Mouse (Mus musculus) embryo, embryonic 11.5 days (tissue): ENCODE measurements around the gene Kif15.

Experiments
- DNase-seq: peaks from one replicate; pipeline ENCODE4 v3.0.0-alpha.2; 2012; ENCODE audit warnings: low read depth, low spot score

Gene Kif15

DNA sequence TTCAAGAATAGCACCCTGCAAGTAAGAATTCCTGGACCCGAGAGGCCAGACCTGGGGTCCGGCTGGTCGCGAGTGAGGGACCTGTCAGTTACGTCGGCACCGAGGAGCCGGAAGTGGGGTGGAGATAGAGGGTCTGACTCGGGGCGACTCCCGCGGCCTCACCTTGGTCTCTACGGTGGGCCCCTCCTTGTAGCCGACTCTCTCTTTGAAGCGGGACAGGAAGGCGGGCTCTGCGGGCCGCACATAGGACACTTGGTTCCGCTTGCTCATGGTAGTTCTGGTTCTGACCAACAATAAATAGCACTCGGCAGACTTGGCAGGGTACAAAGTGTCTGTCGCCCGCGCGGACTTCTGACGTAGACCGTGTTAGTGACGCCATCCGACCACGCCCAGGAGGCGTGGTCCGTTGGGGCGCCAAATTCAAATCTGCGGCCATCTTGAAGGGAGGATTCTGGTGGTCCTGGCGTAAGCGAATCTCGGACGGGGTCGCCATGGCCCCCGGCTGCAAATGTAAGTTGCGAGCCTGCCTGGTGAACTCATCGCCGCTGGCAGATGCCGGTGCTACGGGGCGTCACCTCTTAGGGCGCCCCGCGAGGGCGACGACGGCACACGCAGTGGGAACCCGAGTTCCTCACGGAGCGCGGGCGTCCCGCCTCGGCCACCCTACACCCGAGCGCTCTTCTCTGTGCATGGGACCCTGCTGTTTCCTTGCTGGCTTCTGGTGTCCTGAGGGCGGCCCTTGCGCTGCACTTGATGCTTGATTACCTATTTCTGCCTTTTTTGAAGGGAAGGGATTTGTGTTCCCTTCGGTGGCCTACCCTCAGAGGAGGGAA is at the start of gene Kif15, which contains the start of gene 1110059G10Rik:
Kif15 (plus strand) TSS at position 404 of the 833 bp plus-strand sequence.
1110059G10Rik (minus strand) TSS at position 358 of the 833 bp plus-strand sequence.
- peak; percentile 96 for DNase-seq

DNA sequence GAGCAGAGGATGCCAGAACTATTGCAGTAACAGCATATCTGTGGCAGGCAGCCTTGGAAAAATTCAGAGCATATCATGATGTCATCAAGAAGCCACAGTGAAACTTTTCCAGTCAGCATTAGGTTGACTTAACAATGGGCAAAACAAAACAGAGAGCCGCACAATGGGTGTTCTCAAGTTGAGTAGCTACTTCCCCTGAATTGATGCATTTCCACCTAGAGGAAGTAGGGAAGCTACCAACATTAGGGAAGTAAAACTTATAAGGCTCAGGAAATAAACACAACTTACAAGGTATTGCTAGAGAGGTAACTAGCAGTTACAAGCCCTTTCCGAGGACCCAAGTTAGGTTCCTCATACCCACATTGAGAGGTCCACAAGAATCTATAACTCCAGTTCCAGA is 49.8 kb upstream of the Kif15 start:
- no peak for DNase-seq

GRCm38 (mm10) chr9:122902717-122903535 is 47.9 kb upstream of the Kif15 start:
- peak; percentile 71 for DNase-seq

DNA sequence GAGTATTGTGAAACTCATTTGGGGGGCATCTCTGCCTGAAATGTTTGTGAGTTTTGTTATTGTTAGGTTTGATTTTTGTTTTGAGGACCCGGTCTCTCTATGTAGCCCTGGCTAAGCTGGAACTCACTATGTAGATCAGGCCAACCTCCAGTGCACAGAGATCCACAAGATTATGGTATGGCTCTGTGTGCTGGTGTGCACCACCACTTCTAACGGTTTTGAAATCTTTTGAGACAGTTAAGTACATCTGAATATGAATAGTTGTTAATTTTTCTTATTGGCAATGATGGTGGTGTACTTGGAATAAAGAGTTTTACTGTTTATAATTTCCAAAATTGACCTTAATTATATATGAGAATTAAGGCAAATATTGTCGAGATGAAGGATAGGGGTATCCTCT is 28.4 kb upstream of the Kif15 start:
- no peak for DNase-seq

DNA sequence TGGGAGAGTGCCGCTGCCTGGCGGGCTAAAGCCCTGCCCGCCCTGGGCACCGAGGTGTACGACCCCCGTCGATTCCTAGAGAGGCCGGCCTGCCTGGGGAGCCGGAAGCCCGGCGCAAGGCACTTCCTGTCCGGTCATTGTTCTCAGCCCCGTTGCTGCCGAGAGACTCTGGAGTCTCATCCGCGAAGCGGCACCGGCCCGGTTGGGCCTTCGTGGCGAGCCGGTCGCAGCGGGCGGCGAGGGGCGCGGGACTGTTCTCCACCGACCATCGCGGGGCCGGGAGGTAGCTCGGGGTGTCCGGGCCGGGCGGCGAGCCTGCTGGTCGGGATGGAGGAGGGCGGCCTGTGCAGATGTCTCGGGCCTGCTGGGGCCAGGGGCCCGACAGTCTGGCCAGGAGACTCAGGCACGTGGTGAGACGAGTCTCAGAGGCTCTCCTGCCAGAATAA is 27.9 kb upstream of the Kif15 start, which contains the start of gene Zfp105:
Zfp105 (plus strand) TSS at position 137 of the 446 bp plus-strand sequence.
- peak; percentile 75 for DNase-seq

DNA sequence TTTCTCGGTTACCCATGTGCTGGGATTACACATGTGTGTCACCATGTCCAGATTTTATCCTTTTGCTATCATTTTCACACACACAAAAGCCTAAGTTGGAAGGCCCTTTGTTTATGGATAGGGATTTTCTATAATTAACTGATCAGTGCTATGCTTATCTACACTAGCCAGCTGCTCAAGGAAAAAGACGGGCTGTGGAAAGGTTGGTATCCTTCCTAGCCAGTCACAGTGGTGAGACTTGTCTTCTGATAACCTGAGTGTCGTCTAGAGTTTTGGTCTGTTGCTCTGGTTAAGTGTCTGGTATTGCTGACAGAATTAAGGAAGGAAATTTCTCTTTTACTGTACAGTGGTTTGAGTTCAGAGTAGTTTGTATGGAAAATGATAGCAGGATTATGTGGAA is 21.9 kb upstream of the Kif15 start:
- DNase-seq, result no peak

- DNase-seq, result no peak
Measured at GRCm38 (mm10) chr9:122998406-122999192, 47.8 kb downstream of the Kif15 start.

- DNase-seq, result no peak
Measured at GRCm38 (mm10) chr9:122999193-122999586, 48.3 kb downstream of the Kif15 start.

- no peak for DNase-seq
Measured at GRCm38 (mm10) chr9:123004718-123005117, 53.9 kb downstream of the Kif15 start.

- no peak for DNase-seq
Measured at GRCm38 (mm10) chr9:123006071-123006470, 55.2 kb downstream of the Kif15 start.

GRCm38 (mm10) chr9:123020995-123021631 is 70.3 kb downstream of the Kif15 start, which contains the start of gene Tmem42:
Gene Tmem42 (plus strand): TSS chr9:123021326.
- DNase-seq, result peak; percentile 70

DNA sequence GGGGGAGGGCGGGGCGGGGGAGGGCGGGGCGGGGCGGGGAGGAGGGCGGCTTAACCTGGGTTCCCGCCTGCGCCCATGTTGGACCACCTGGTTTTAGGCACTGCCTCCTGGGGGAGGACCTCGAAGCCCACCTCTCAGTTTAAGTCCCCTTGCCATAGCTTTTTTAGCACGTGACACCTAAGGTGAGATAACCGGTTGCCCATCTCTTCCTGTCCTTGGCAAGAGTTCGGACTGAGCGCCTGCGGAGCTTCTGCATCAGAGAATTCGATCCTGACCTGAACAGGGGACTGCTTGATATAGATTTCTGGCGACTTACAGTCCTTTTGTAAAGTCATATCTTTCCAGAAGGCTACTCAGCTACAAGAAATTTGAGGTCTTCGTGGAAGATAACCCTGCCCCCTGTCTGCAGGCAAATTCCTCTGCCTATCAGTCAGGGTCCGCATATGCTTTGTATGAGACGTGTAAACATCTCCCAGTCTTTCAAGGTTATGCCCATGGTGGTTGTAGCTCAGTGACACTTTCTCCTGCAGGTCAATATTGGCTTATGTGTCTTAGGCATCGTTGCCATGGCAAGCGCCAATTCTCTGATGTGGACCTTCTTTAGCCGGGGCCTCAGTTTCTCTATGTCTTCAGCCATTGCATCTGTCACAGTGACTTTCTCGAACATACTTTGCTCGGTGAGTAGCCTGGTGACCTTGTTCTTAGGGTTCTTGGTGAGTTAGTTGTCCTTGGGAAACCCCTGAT is 71.0 kb downstream of the Kif15 start:
- DNase-seq, result peak; percentile 17

GRCm38 (mm10) chr9:123024201-123024600 is 73.4 kb downstream of the Kif15 start:
- no peak for DNase-seq

DNA sequence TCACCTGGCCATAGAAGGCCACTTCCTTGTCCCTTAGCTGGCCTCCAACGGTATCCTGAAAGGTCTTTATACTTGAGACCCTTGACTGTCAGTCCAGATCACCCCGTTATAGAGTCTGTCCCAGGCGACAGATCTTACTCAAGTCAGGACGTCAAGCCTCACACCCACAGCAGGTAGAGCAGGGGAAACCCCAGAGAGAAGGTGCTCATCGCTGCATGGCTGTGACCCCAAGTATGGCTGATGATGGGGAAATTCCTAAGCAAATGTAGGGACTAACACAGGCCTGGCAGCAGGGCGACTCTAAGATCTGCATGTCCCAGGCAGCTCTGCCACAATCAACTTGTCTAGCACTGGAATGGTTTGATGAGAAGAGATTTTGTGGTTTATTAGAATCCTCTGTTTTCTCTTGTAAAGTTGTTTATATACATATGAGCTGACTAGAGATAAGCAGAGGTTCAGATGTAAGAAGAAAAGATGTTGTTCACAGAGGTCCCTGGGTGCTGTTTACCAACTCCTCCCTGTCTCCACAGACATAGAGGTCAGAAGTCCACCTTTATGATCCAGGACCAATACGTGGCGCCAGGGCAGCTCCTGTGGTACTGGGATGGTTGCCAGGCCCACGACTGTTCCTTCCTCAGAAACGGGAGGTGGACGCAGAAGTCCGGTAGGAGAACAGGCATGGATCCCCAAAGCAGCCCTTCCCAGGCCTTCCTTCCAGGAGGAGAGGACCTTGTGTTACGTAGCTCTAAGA is 80.8 kb downstream of the Kif15 start:
- DNase-seq, result no peak

DNA sequence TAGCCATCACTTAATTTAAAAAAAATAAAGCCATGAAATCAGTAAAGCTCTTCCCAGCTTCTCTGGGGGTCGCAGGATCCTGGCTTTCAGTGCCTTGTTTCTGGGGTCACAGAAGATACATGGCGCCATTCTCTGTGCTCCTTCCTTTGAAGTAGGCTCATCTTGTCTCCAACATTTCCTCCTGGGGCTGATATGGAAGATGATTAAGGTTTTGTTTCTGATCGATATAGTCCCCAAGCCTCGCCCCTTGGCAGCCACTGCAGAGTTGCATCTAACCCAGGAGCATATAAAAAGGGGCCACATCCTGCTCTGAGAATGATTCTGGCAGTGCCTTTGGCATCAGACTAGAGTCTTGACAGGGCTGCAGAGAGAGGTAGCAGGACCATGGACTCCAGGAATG is 83.6 kb downstream of the Kif15 start, which contains the start of gene Tgm4:
Tgm4 (plus strand) TSS at position 301 of the 400 bp plus-strand sequence.
- DNase-seq, result no peak

- DNase-seq, result no peak
Measured at GRCm38 (mm10) chr9:123047665-123048064, 96.8 kb downstream of the Kif15 start.

DNA sequence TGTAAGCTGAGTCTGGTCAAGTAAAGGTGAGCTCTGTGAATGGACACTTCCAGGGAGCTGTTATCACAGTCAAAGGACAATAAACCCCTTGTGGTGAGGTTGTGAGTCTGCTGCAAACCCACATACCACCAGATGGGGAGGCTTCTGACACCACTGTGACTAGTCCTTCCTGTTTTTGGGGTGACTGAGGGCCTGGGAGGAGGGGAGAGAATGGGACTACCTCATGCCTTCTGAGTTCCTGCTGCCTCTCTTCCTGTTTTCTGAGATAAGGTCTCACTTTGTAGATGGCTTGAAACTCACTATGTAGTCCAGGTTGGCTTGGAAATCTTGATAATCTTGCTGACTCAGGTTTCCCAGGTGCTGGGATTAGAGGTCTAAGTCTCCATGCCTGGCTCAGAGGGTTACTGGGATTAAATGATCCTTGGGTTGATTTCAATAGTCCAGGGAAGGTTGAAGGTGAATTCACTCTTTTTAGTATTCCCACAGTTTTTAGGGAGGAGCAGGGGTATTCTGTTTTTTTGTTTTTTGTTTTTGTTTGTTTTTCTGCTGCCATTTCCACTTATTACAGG is 108.0 kb downstream of the Kif15 start:
- DNase-seq, result no peak

- DNase-seq, result no peak
Measured at GRCm38 (mm10) chr9:123060172-123060571, 109.3 kb downstream of the Kif15 start.
